ENCODE assay signal across 17 mouse cellular contexts in genomic region chr16:70935959-70936358, GRCm38 (mm10).
A peak's percentile ranks its signal among the peaks of the same experiment; 100 is the strongest.
DNase-seq lines count a peak whose midpoint lies in the region; TF ChIP-seq lines count a peak whose summit lies in the region.
"Had no signal": no experiment of that assay in that cellular context is flagged by ENCODE, and none has a peak within 500 bp of the region (broad histone marks: within the 10 kb centered on the region; RNA-seq: fewer than 3 reads in every experiment).

No protein-coding gene starts in this region.

- no peak for TF ChIP-seq RAD21 in MEL (IDR thresholded peaks at IDR 0.05; ENCODE audit: low read depth, low read length)

- H3K4me1 ChIP-seq in MEL (ENCODE audit: control insufficient read depth in 1 of 2, insufficient read depth in 2 of 2, low read length in 2 of 2) = no peaks in the 10 kb centered on the region

- no peak for TF ChIP-seq CTCF in MEL (IDR thresholded peaks at IDR 0.05 in 2 of 3, conservative IDR thresholded peaks at IDR 0.05 in 1 of 3; ENCODE audit: control insufficient read depth in 1 of 3, insufficient read depth in 1 of 3, low read depth in 2 of 3, low read length in 3 of 3, poor library complexity in 1 of 3, severe bottlenecking in 1 of 3)

- peak in 1 of 2 experiments; percentile 71; a peak in 2 of 4 replicates for TF ChIP-seq EP300 in MEL (IDR thresholded peaks at IDR 0.05; ENCODE audit: low read depth in 1 of 2, low read length in 2 of 2)

- H3K9me3 ChIP-seq in MEL (replicated peaks; ENCODE audit: insufficient read depth, low read length) = no peaks in the 10 kb centered on the region

- no peak for DNase-seq in MEL (ENCODE audit: low read depth, low spot score)
- DNase-seq in adrenal gland, postnatal 36 days = no peak
- DNase-seq: adrenal gland, adult 2 months; adrenal gland, adult 8-10 months; adrenal gland, postnatal 10 days; adrenal gland, postnatal 14 days; adrenal gland, postnatal 25 days; B cell, adult 2 months; cerebellum, adult 11 months; cerebellum, adult 11-12 months; cerebellum, adult 18-20 months; cerebellum, adult 2 months; cerebellum, adult 8-10 months; cerebellum, adult 9-10 months had no signal

- no peak overlapping the region for H3K27ac ChIP-seq in MEL (ENCODE audit: control insufficient read depth, low read depth, low read length)

- TF ChIP-seq POLR2A in MEL (IDR thresholded peaks at IDR 0.05; ENCODE audit: control insufficient read depth in 1 of 2, insufficient read depth in 1 of 2, low read depth in 1 of 2, low read length in 2 of 2, poor library complexity in 1 of 2) = no peak

- H3K36me3 ChIP-seq in MEL (ENCODE audit: control insufficient read depth in 1 of 2, insufficient read depth in 2 of 2, low read length in 2 of 2) = no peaks in the 10 kb centered on the region
- H3K36me3 ChIP-seq: G1E had no signal

- no peak overlapping the region for H3K4me3 ChIP-seq in MEL (ENCODE audit: control insufficient read depth in 1 of 2, insufficient read depth in 1 of 2, low read depth in 2 of 2, low read length in 2 of 2)

- H3K27me3 ChIP-seq in MEL (ENCODE audit: control insufficient read depth in 1 of 2, insufficient read depth in 2 of 2, low read length in 2 of 2) = no peaks in the 10 kb centered on the region
- H3K27me3 ChIP-seq: CH12.LX, Patski had no signal

- no peak overlapping the region for H3K9ac ChIP-seq in MEL (ENCODE audit: control insufficient read depth, low read depth, low read length, poor library complexity, severe bottlenecking)

- H3K79me2 ChIP-seq in MEL (ENCODE audit: control insufficient read depth, insufficient read depth, low read length, poor library complexity) = no peaks in the 10 kb centered on the region

TF ChIP-seq in MEL, 35 proteins besides CTCF, POLR2A, EP300 and RAD21:
- peak; percentile 71 for TF ChIP-seq TCF12 (IDR thresholded peaks at IDR 0.05; ENCODE audit: low read depth, low read length)
- TF ChIP-seq MAFK (IDR thresholded peaks at IDR 0.05; ENCODE audit: borderline replicate concordance, low read depth, low read length) = no peak
- no peak for TF ChIP-seq JUND (IDR thresholded peaks at IDR 0.05; ENCODE audit: low read depth, low read length)
- TF ChIP-seq USF2 (IDR thresholded peaks at IDR 0.05; ENCODE audit: borderline replicate concordance in 1 of 2, insufficient read depth in 1 of 2, low read depth in 1 of 2, low read length in 2 of 2) = no peak
- TF ChIP-seq RCOR1 (IDR thresholded peaks at IDR 0.05; ENCODE audit: low read depth, low read length) = peak; percentile 40
- TF ChIP-seq ETS1 (IDR thresholded peaks at IDR 0.05; ENCODE audit: low read depth, low read length) = 0 out of 2 replicates have a peak, but pooled peaks have one; percentile 27
- 0 out of 2 replicates have a peak, but pooled peaks have one; percentile 3 for TF ChIP-seq GATA1 (IDR thresholded peaks at IDR 0.05; ENCODE audit: low read depth, low read length)
- TF ChIP-seq SIN3A (IDR thresholded peaks at IDR 0.05; ENCODE audit: low read length) = 0 out of 2 replicates have a peak, but pooled peaks have one; percentile 27
- no peak for TF ChIP-seq ZMIZ1 (IDR thresholded peaks at IDR 0.05; ENCODE audit: low read depth, low read length)
- no peak for TF ChIP-seq HCFC1 (IDR thresholded peaks at IDR 0.05; ENCODE audit: low read depth, low read length)
- TF ChIP-seq POLR2AphosphoS5 (IDR thresholded peaks at IDR 0.05; ENCODE audit: borderline replicate concordance, low read depth, low read length) = no peak
TF ChIP-seq in MEL: peak in this region for 5.
